Mouse (Mus musculus): ENCODE data around the gene Cfap77. TPM values are rescaled to one million over a fixed set of nuclear protein-coding genes. Genes with fewer than 3 reads are reported as not detected.
A peak's percentile ranks its signal among the peaks of the same experiment; 100 is the strongest.

Cfap77 gene
- polyA plus RNA-seq, 1 experiment from 2014 or later = 0.14 TPM

- ATAC-seq (replicated peaks; ENCODE audit: low FRiP score, low read depth) (no peak), DNase-seq (ENCODE audit: low spot score) (no peak)
- Histone ChIP-seq H3K27ac (no peak overlapping the region), H3K9ac (ENCODE audit: low read depth, low read length) (no peak overlapping the region), H3K4me2 (ENCODE audit: low read length) (no peak overlapping the region), H3K9me3 (replicated peaks; ENCODE audit: low read length) (no peaks in the 10 kb centered on the region), H3K36me3 (ENCODE audit: insufficient read depth, low read length) (no peaks in the 10 kb centered on the region), H3K4me1 (replicated peaks; ENCODE audit: insufficient read depth, low read length) (no peaks in the 10 kb centered on the region), H3K27me3 (ENCODE audit: insufficient read depth, low read length) (peaks cover 5% of the 10 kb centered on the region; the same call in 1 of the 2 replicates), H3K4me3 (replicated peaks; ENCODE audit: low read depth, low read length) (no peak overlapping the region)
- WGBS = 72% methylated on average over 5 of the region's 5 CpGs
- TF ChIP-seq CTCF (IDR thresholded peaks at IDR 0.05; ENCODE audit: low read depth) = no peak
Measured at GRCm38 (mm10) chr2:29025284-29025683, 29.6 kb downstream of the Cfap77 start.

- ATAC-seq (replicated peaks; ENCODE audit: low FRiP score, low read depth) (no peak), DNase-seq (ENCODE audit: low spot score) (no peak)
- WGBS = 88% methylated on average over 7 of the region's 7 CpGs
- H3K4me1 ChIP-seq (replicated peaks; ENCODE audit: insufficient read depth, low read length) = no peaks in the 10 kb centered on the region
- no peak overlapping the region for H3K27ac ChIP-seq
- no peak overlapping the region for H3K4me2 ChIP-seq (ENCODE audit: low read length)
- TF ChIP-seq CTCF (IDR thresholded peaks at IDR 0.05; ENCODE audit: low read depth) = no peak
- no peaks in the 10 kb centered on the region for H3K9me3 ChIP-seq (replicated peaks; ENCODE audit: low read length)
- H3K9ac ChIP-seq (ENCODE audit: low read depth, low read length) = no peak overlapping the region
- H3K4me3 ChIP-seq (replicated peaks; ENCODE audit: low read depth, low read length) = no peak overlapping the region
- H3K36me3 ChIP-seq (ENCODE audit: insufficient read depth, low read length) = no peaks in the 10 kb centered on the region
- H3K27me3 ChIP-seq (ENCODE audit: insufficient read depth, low read length) = peaks cover 9% of the 10 kb centered on the region; the same call in 1 of the 2 replicates
Measured at GRCm38 (mm10) chr2:29023001-29023400, 31.9 kb downstream of the Cfap77 start.

- H3K4me1 ChIP-seq (replicated peaks; ENCODE audit: insufficient read depth, low read length) = no peaks in the 10 kb centered on the region
- WGBS = 11% methylated on average over 17 of the region's 17 CpGs
- ATAC-seq (replicated peaks; ENCODE audit: low FRiP score, low read depth) = no peak
- no peak overlapping the region for H3K4me2 ChIP-seq (ENCODE audit: low read length)
- H3K27ac ChIP-seq = no peak overlapping the region
- H3K9ac ChIP-seq (ENCODE audit: low read depth, low read length) = no peak overlapping the region
- no peaks in the 10 kb centered on the region for H3K36me3 ChIP-seq (ENCODE audit: insufficient read depth, low read length)
- peaks cover 9% of the 10 kb centered on the region; the same call in 1 of the 2 replicates for H3K27me3 ChIP-seq (ENCODE audit: insufficient read depth, low read length)
- H3K9me3 ChIP-seq (replicated peaks; ENCODE audit: low read length) = no peaks in the 10 kb centered on the region
- no peak for TF ChIP-seq CTCF (IDR thresholded peaks at IDR 0.05; ENCODE audit: low read depth)
- no peak overlapping the region for H3K4me3 ChIP-seq (replicated peaks; ENCODE audit: low read depth, low read length)
- peak; percentile 63 for DNase-seq (ENCODE audit: low spot score)
Measured at GRCm38 (mm10) chr2:29021025-29021424, 33.8 kb downstream of the Cfap77 start.

GRCm38 (mm10) chr2:29018680-29019079 lies 36.2 kb downstream of the Cfap77 start:
- ATAC-seq (replicated peaks; ENCODE audit: low FRiP score, low read depth) (no peak), DNase-seq (ENCODE audit: low spot score) (no peak)
- Histone ChIP-seq H3K9ac (ENCODE audit: low read depth, low read length) (no peak overlapping the region), H3K4me2 (ENCODE audit: low read length) (no peak overlapping the region), H3K9me3 (replicated peaks; ENCODE audit: low read length) (no peaks in the 10 kb centered on the region), H3K27ac (no peak overlapping the region), H3K4me1 (replicated peaks; ENCODE audit: insufficient read depth, low read length) (no peaks in the 10 kb centered on the region), H3K4me3 (replicated peaks; ENCODE audit: low read depth, low read length) (no peak overlapping the region), H3K27me3 (ENCODE audit: insufficient read depth, low read length) (peaks cover 9% of the 10 kb centered on the region; the same call in 1 of the 2 replicates), H3K36me3 (ENCODE audit: insufficient read depth, low read length) (no peaks in the 10 kb centered on the region)
- WGBS = 41% methylated on average over 5 of the region's 5 CpGs
- TF ChIP-seq CTCF (IDR thresholded peaks at IDR 0.05; ENCODE audit: low read depth) = no peak

- Histone ChIP-seq H3K9ac (ENCODE audit: low read depth, low read length) (no peak overlapping the region), H3K36me3 (ENCODE audit: insufficient read depth, low read length) (no peaks in the 10 kb centered on the region), H3K27me3 (ENCODE audit: insufficient read depth, low read length) (peaks cover 7% of the 10 kb centered on the region; the same call in 1 of the 2 replicates), H3K27ac (no peak overlapping the region), H3K9me3 (replicated peaks; ENCODE audit: low read length) (no peaks in the 10 kb centered on the region), H3K4me2 (ENCODE audit: low read length) (peak overlapping the region; percentile 8; the same call in 1 of the 2 replicates), H3K4me3 (replicated peaks; ENCODE audit: low read depth, low read length) (no peak overlapping the region), H3K4me1 (replicated peaks; ENCODE audit: insufficient read depth, low read length) (no peaks in the 10 kb centered on the region)
- no peak for TF ChIP-seq CTCF (IDR thresholded peaks at IDR 0.05; ENCODE audit: low read depth)
- 38% methylated on average over 27 of the region's 27 CpGs for WGBS
- no peak for ATAC-seq (replicated peaks; ENCODE audit: low FRiP score, low read depth)
- peak; percentile 15 for DNase-seq (ENCODE audit: low spot score)
Measured at GRCm38 (mm10) chr2:29016599-29017587, 38.0 kb downstream of the Cfap77 start.

- no peaks in the 10 kb centered on the region for H3K27me3 ChIP-seq (ENCODE audit: insufficient read depth, low read length)
- DNase-seq (ENCODE audit: low spot score) (no peak), ATAC-seq (replicated peaks; ENCODE audit: low FRiP score, low read depth) (no peak)
- no peaks in the 10 kb centered on the region for H3K36me3 ChIP-seq (ENCODE audit: insufficient read depth, low read length)
- no peak for TF ChIP-seq CTCF (IDR thresholded peaks at IDR 0.05; ENCODE audit: low read depth)
- H3K4me3 ChIP-seq (replicated peaks; ENCODE audit: low read depth, low read length) = no peak overlapping the region
- no peak overlapping the region for H3K4me2 ChIP-seq (ENCODE audit: low read length)
- 82% methylated on average over 5 of the region's 5 CpGs for WGBS
- no peak overlapping the region for H3K9ac ChIP-seq (ENCODE audit: low read depth, low read length)
- H3K4me1 ChIP-seq (replicated peaks; ENCODE audit: insufficient read depth, low read length) = no peaks in the 10 kb centered on the region
- H3K9me3 ChIP-seq (replicated peaks; ENCODE audit: low read length) = no peaks in the 10 kb centered on the region
- H3K27ac ChIP-seq = no peak overlapping the region
Measured at GRCm38 (mm10) chr2:29012523-29012922, 42.3 kb downstream of the Cfap77 start.

All from kidney, postnatal 0 days (tissue).